Mouse (Mus musculus) liver, adult 2 months (tissue): Measurements from ENCODE around the gene Fndc10. TPM values are rescaled to one million over a fixed set of nuclear protein-coding genes. Genes with fewer than 3 reads are reported as not detected.
"Not testable (repeated sequence)": the region's sequence is repeated elsewhere in the genome, so short reads cannot be mapped to it uniquely, and the experiment has no call there.

Source experiments
- DNase-seq: peaks from one replicate; pipeline ENCODE4 v3.0.0-alpha.2; 2011; ENCODE audit warnings: low read depth, low spot score; ENCODE audit errors: extremely low read depth
- H3K27ac ChIP-seq: fragments of 200-500 bp; replicated peaks from 2 replicates; pipeline ENCODE4 v1.5.1; 2012; ENCODE audit warnings: low read depth, mild to moderate bottlenecking, control low read depth, inconsistent platforms, low read length; ENCODE audit not compliant: insufficient read depth
- H3K27me3 ChIP-seq: fragments of 200-500 bp; 2 replicates; pipeline ENCODE4 v1.6.1; 2012; ENCODE audit warnings: mild to moderate bottlenecking, moderate library complexity, low read length, inconsistent platforms; ENCODE audit not compliant: control insufficient read depth, insufficient read depth
- H3K36me3 ChIP-seq: fragments of 200-500 bp; 2 replicates; pipeline ENCODE4 v1.6.1; 2012; ENCODE audit warnings: low read length, inconsistent platforms; ENCODE audit not compliant: control insufficient read depth, insufficient read depth
- H3K4me1 ChIP-seq: fragments of 200-500 bp; 2 replicates; pipeline ENCODE4 v1.6.1; 2011; ENCODE audit warnings: low read length; ENCODE audit not compliant: control insufficient read depth, insufficient read depth
- H3K4me3 ChIP-seq: fragments of 200-500 bp; 2 replicates; pipeline ENCODE4 v1.5.1; 2011; ENCODE audit warnings: low read depth, mild to moderate bottlenecking, control low read depth, low read length, moderate library complexity; ENCODE audit not compliant: insufficient read depth
- H3K79me2 ChIP-seq: fragments of 200-500 bp; 2 replicates; pipeline ENCODE4 v1.6.1; 2012; ENCODE audit warnings: inconsistent platforms, mild to moderate bottlenecking, low read length, moderate library complexity; ENCODE audit not compliant: control insufficient read depth, insufficient read depth
- H3K9ac ChIP-seq: fragments of 200-500 bp; 2 replicates; pipeline ENCODE4 v1.6.1; 2012; ENCODE audit warnings: low read depth, mild to moderate bottlenecking, control low read depth, inconsistent platforms, low read length
- CTCF ChIP-seq: fragments of 200-500 bp; IDR thresholded peaks from 2 replicates; pipeline ENCODE4 v1.5.1; 2011; ENCODE audit warnings: low read depth, low read length, control low read depth
- POLR2A ChIP-seq: fragments of 200-500 bp; IDR thresholded peaks from 2 replicates; pipeline ENCODE4 v1.6.1; 2011; ENCODE audit warnings: low read length, control low read depth; ENCODE audit not compliant: insufficient read depth; ENCODE audit errors: extremely low read depth
- WGBS: fragments of 180-500 bp; shearing (Covaris S2); methylation state at CpG from one replicate; pipeline ENCODE4 v1.1.7; 2018; 5-methylcytosine and 5-hydroxymethylcytosine counted together
- polyA plus RNA-seq: library from polyadenylated mRNA; depleted of rRNA; stranded (reverse); fragments of >200 nt; gene quantifications from 2 replicates; pipeline ENCODE4 v1.2.3, GENCODE M21; 2012
- total RNA-seq: library from RNA; depleted of rRNA; stranded (reverse); fragments of >200 nt; gene quantifications from 2 replicates; pipeline ENCODE4 v1.2.3, GENCODE M21; 2014

The Fndc10 gene
- total and polyA plus RNA-seq, 2 experiments: 0.37 to 0.77 TPM

DNA sequence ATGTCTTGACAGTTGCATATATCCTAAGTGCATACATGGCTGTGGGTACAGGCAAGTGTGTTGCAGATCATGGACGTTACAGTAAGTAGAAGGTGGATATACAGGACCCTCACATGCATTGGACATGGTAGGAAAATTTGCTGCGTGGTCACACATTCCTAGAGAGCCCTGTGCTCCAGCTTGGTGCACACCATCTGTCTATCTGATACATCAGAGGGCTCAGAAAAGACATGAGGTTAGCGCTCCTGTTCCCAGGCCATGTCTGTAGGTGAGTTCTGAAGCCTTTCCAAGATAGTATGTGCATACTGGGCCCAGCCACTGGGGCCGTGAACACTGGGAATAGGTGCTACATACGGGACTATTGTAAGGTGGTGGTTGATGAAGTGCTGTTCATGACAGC lies 42.3 kb downstream of the Fndc10 start:
- TF ChIP-seq CTCF (no peak), POLR2A (no peak)
- Histone ChIP-seq H3K27ac (no peak overlapping the region), H3K27me3 (no peaks in the 10 kb centered on the region), H3K79me2 (no peaks in the 10 kb centered on the region), H3K4me1 (no peaks in the 10 kb centered on the region; the same call in none of the 2 replicates), H3K36me3 (0 out of 2 replicates have a peak, but pooled peaks cover 4% of the 10 kb centered on the region), H3K9ac (no peak overlapping the region), H3K4me3 (no peak overlapping the region)
- WGBS: 94% methylated on average over 5 of the region's 5 CpGs
- DNase-seq: no peak

DNA sequence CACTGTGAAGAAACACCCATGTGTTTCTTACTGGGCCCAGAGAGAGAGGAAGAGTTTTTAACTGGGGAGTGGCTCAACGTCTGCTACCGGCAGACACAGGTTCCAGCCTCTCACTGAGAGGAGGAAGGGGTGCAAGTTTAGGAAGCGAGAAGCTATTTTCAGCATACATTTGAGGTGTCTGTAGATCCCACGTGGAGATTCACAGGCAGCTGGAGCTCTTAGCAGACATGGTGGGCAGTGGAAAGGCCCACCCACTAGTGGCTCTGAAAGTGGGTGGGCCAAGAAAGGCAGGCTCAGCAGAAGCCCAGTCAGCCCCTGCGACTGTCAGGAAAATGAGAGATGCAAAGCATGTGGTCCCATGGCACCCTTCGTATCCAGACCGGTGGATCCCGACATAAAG lies 44.1 kb downstream of the Fndc10 start:
- no peak overlapping the region for H3K27ac ChIP-seq
- H3K4me3 ChIP-seq: no peak overlapping the region
- no peak overlapping the region for H3K9ac ChIP-seq
- TF ChIP-seq CTCF: no peak
- TF ChIP-seq POLR2A: no peak
- H3K79me2 ChIP-seq: no peaks in the 10 kb centered on the region
- WGBS: 68% methylated on average over 8 of the region's 8 CpGs
- H3K27me3 ChIP-seq: no peaks in the 10 kb centered on the region
- H3K4me1 ChIP-seq: no peaks in the 10 kb centered on the region; the same call in 1 of the 2 replicates
- no peak for DNase-seq
- H3K36me3 ChIP-seq: peaks cover 6% of the 10 kb centered on the region; the same call in 1 of the 2 replicates

DNA sequence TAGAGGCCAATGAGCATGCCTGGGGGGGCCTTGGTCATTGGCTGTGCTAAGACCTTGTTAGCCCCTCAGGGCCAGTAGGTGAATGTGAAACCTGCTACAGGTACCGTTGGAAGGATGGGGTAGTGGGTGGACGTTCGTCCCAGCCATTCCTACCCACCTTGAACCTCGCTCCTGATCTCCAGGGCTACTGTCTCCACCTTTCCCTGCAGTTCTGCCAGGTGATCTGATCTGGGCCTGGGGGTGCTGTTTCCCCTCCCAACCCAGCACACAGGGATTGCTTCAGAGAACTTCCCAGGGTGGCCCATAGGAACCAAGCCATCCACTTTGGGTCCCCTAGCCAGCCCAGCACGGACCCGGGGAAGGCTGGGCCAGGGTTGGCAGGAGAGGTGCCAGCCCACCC lies 45.0 kb downstream of the Fndc10 start:
- no peak overlapping the region for H3K4me3 ChIP-seq
- no peaks in the 10 kb centered on the region; the same call in 1 of the 2 replicates for H3K4me1 ChIP-seq
- no peak overlapping the region for H3K9ac ChIP-seq
- no peak for DNase-seq
- H3K36me3 ChIP-seq: peaks cover 13% of the 10 kb centered on the region; the same call in 1 of the 2 replicates
- 83% methylated on average over 6 of the region's 6 CpGs for WGBS
- no peak overlapping the region for H3K27ac ChIP-seq
- H3K27me3 ChIP-seq: no peaks in the 10 kb centered on the region
- H3K79me2 ChIP-seq: no peaks in the 10 kb centered on the region
- no peak for TF ChIP-seq CTCF
- TF ChIP-seq POLR2A: no peak

DNA sequence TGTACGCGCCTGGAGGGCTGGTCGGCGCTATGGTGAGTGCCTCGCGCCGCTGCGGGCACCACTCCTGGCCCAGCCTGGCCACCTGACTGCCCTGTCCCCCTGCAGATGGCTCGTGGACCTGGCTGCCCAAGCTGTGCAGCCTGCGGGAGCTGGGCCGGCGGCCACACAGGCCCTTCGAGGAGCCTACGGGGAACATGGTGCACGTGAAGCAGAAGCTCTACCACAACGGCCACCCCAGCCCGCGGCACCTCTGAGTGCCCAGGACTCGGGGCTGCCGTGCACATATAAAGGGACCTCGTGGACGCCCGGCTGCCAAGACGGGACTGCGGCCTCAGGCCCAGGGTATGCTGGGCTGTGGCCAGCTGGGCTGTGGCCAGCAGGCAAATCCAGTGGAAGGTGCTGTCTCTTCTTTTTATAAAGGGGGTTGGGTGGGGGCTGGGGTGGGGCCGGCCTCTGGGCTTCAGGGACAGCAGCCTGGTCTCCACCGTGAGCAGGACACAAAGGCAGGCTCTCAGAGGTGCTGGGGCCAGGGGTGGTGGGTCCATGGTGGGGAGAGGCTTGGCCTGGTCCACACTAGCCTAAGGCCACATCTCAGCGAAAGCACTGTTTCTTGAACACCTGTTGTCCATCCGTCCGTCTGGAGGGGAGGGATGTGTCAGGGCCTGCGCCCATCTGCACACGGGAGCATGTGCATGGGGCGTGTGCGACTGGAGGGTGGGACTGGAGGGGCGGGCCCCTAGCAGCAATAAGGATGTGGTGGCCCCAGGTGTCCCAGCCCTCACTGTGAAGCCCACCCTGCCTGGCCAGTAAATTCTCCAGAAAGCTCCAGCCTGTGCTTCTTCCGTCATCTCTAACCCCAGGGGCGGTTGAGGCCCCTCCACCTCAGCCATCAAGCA lies 45.8 kb downstream of the Fndc10 start:
- Histone ChIP-seq H3K27me3 (no peaks in the 10 kb centered on the region), H3K79me2 (no peaks in the 10 kb centered on the region), H3K9ac (no peak overlapping the region), H3K4me3 (no peak overlapping the region), H3K4me1 (no peaks in the 10 kb centered on the region; the same call in 1 of the 2 replicates), H3K27ac (no peak overlapping the region), H3K36me3 (peaks cover 21% of the 10 kb centered on the region)
- DNase-seq: no peak
- WGBS: 79% methylated on average over 37 of the region's 37 CpGs
- TF ChIP-seq POLR2A: no peak
- TF ChIP-seq CTCF: no peak

DNA sequence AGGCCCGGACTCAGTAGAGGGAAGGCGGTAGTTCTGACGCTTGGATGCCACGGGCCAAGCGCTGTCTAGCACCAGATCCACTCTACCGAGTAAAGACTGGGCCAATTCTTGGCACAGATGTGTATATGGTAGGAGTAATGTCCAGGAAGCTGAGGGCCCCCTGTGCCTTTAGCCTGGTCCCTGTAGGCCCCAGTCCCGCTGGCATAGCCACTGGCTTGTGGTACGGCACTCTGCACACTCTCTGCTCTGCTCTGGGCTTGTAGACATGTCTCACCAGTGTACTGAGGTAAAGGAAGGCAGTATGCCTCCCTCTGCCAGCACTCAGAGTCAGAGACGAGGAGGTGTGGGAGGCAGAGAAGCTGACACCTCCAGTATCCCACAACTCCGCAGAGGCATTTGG lies 46.5 kb downstream of the Fndc10 start:
- H3K27me3 ChIP-seq, DNase-seq, H3K4me3 ChIP-seq, H3K79me2 ChIP-seq, H3K27ac ChIP-seq, H3K9ac ChIP-seq, H3K4me1 ChIP-seq: not testable (repeated sequence)
- peaks cover 24% of the 10 kb centered on the region for H3K36me3 ChIP-seq
- 89% methylated on average over 10 of the region's 10 CpGs for WGBS

DNA sequence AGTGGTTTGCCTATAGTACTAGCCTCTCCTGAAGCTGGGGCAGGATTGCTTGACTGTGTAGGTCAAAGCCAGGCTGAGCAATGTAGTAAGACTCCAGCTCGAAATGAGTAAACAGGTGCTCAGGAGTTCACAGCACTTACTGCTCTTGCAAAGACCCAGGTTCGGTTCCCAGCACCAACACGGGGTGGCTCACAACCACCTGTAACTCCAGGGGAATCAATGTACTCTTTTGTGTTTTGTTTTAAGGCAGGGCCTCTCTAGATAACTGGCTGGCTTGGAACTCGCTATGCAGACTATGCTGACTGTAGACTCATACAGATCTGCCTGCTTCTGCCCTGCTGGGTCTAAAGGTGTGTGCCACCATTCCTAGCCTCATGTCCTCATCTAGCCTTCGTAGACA lies 48.5 kb downstream of the Fndc10 start:
- DNase-seq: no peak
- no peak for TF ChIP-seq CTCF
- no peak overlapping the region for H3K27ac ChIP-seq
- 95% methylated on average over 5 of the region's 5 CpGs for WGBS
- H3K79me2 ChIP-seq: no peaks in the 10 kb centered on the region
- H3K9ac ChIP-seq: no peak overlapping the region
- no peak overlapping the region for H3K4me3 ChIP-seq
- peaks cover 32% of the 10 kb centered on the region for H3K36me3 ChIP-seq
- no peaks in the 10 kb centered on the region for H3K4me1 ChIP-seq
- H3K27me3 ChIP-seq: no peaks in the 10 kb centered on the region
